Mouse (Mus musculus) kidney, adult 2 months (tissue): ENCODE measurements at regions not wholly inside any gene's neighbourhood (a gene's known extent, or its start where the extent isn't known, plus 50 kb on each side); places are given as distances from the start of the nearest gene placed in this dataset.

Source experiments
- DNase-seq: peaks from one replicate; pipeline ENCODE4 v3.0.0; 2021
- H3K27ac ChIP-seq: fragments of 200-500 bp; 2 replicates; pipeline ENCODE4 v1.5.1; 2012; ENCODE audit warnings: low read depth, low read length, control low read depth, inconsistent platforms; ENCODE audit not compliant: insufficient read depth
- H3K27me3 ChIP-seq: fragments of 200-500 bp; replicated peaks from 2 replicates; pipeline ENCODE4 v1.6.1; 2012; ENCODE audit warnings: mild to moderate bottlenecking, moderate library complexity, low read length, inconsistent platforms; ENCODE audit not compliant: control insufficient read depth, insufficient read depth
- H3K36me3 ChIP-seq: fragments of 200-500 bp; 2 replicates; pipeline ENCODE4 v1.6.1; 2012; ENCODE audit warnings: mild to moderate bottlenecking, moderate library complexity, low read length, inconsistent platforms; ENCODE audit not compliant: control insufficient read depth, insufficient read depth
- H3K4me1 ChIP-seq: fragments of 200-500 bp; 2 replicates; pipeline ENCODE4 v1.6.1; 2011; ENCODE audit warnings: low read length; ENCODE audit not compliant: control insufficient read depth, insufficient read depth
- H3K4me3 ChIP-seq: fragments of 200-500 bp; 2 replicates; pipeline ENCODE4 v1.5.1; 2011; ENCODE audit warnings: mild to moderate bottlenecking, low read depth, low read length, control low read depth; ENCODE audit not compliant: insufficient read depth
- CTCF ChIP-seq: fragments of 200-500 bp; conservative IDR thresholded peaks from 2 replicates; pipeline ENCODE4 v1.5.1; 2011; ENCODE audit warnings: low read depth, mild to moderate bottlenecking, control low read depth, low read length, moderate library complexity, mixed read lengths; ENCODE audit not compliant: insufficient read depth, insufficient read length
- POLR2A ChIP-seq: fragments of 200-500 bp; IDR thresholded peaks from one replicate; pipeline ENCODE4 v1.6.1; 2011; ENCODE audit warnings: low read depth, low read length, control low read depth
- WGBS: fragments of 180-500 bp; shearing (Covaris S2); methylation state at CpG from one replicate; pipeline ENCODE4 v1.1.7; 2018; 5-methylcytosine and 5-hydroxymethylcytosine counted together

DNA sequence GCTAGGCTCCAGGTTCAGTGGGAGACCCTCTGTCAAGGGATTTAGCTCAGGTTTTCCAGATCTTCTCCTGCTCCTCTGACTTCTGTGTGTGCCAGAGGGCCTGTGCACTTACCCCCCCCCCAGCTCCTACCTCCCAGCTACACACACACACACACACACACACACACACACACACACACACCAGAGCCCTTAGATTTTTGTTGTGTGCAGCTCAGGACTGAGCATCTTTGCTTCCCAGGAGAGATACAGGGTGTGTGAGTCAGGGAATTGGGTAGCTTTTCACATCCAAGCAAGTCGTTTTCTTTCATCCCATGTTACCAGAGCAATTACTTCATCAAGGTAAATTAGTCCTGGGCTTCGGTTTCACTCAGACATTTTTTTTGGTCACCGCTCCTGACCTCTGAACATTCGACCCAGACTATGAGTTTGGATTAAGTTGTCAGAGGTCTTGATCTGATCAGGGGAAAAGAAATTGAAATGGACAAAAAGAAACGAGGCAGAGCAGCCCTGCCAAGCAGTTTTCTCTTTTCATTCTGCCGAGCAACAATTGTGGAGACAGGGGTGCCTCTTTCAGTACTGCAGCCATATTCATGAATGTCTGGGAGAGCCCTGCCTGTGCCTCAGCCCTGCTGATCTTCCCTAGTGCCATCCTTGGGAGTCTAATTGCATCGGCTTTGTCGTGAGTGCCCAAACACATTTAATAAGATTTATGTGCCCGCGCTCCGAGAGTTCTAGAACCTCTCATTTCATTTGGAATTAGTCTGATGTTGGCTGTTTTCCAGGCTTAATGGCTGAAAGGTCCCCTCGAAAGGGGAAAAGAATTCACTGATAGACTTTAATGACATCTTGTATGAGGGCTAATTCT lies 241.3 kb downstream of the 1500009L16Rik start:
- Histone ChIP-seq H3K4me3 (no peak overlapping the region), H3K36me3 (no peaks in the 10 kb centered on the region), H3K27ac (no peak overlapping the region), H3K4me1 (no peaks in the 10 kb centered on the region), H3K27me3 (no peaks in the 10 kb centered on the region)
- no peak for TF ChIP-seq CTCF
- TF ChIP-seq POLR2A: no peak
- WGBS: 38% methylated on average over 12 of the region's 12 CpGs
- DNase-seq: no peak

DNA sequence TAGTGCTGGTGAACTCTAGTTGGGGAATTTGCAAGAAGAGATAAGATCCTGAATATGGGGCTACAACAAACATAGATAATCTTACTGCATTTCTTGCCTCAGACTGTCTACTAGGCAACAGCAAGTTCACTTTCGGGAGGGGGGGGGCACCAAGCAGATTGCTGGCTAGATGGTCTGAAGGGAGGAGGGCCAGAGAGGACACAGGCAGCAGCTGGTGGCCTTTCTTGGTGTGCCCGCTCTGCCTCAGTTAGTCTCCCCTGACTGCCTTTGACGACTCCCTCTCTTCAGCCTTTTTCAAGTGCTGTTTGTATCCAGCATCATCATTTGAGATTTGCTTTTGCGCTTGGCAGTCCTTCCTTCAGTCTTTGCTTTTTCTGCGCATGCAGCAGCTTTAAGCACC lies 242.2 kb downstream of the 1500009L16Rik start:
- Histone ChIP-seq H3K4me3 (no peak overlapping the region), H3K27ac (no peak overlapping the region), H3K4me1 (no peaks in the 10 kb centered on the region), H3K36me3 (no peaks in the 10 kb centered on the region), H3K27me3 (no peaks in the 10 kb centered on the region)
- WGBS: 63% methylated on average over 5 of the region's 5 CpGs
- TF ChIP-seq POLR2A: no peak
- no peak for TF ChIP-seq CTCF
- no peak for DNase-seq

DNA sequence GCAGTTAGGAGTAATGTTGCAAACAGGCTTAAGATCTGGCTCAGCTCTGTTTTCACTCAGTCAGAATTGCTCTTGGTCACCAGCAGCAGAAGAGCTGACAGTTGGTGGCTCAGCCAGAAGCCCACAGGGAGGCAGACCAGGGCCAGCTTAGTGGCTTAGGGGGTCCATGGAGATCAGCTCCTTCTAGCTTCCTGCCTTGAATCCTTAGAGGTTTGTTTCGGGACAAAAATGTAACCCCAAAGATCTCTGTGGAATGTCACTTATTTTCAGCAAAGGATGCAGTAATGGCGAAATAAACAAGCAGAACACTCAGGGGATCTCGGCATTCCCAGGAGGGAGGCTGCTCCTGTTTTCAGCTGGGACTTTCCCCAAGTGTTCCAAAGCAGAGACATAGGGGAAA lies 247.8 kb downstream of the 1500009L16Rik start:
- TF ChIP-seq CTCF (no peak), POLR2A (no peak)
- no peak overlapping the region for H3K27ac ChIP-seq
- peak; percentile 48 for DNase-seq
- H3K4me3 ChIP-seq: no peak overlapping the region
- 52% methylated on average over 3 of the region's 3 CpGs for WGBS
- no peaks in the 10 kb centered on the region for H3K4me1 ChIP-seq
- no peaks in the 10 kb centered on the region for H3K36me3 ChIP-seq
- H3K27me3 ChIP-seq: no peaks in the 10 kb centered on the region

GRCm38 (mm10) chr10:83974548-83974947 lies 251.9 kb downstream of the 1500009L16Rik start:
- WGBS: 75% methylated on average over 6 of the region's 6 CpGs
- no peak for TF ChIP-seq POLR2A
- TF ChIP-seq CTCF: no peak
- Histone ChIP-seq H3K4me1 (no peaks in the 10 kb centered on the region), H3K4me3 (no peak overlapping the region), H3K27ac (no peak overlapping the region), H3K27me3 (no peaks in the 10 kb centered on the region), H3K36me3 (no peaks in the 10 kb centered on the region)
- peak; percentile 44 for DNase-seq

DNA sequence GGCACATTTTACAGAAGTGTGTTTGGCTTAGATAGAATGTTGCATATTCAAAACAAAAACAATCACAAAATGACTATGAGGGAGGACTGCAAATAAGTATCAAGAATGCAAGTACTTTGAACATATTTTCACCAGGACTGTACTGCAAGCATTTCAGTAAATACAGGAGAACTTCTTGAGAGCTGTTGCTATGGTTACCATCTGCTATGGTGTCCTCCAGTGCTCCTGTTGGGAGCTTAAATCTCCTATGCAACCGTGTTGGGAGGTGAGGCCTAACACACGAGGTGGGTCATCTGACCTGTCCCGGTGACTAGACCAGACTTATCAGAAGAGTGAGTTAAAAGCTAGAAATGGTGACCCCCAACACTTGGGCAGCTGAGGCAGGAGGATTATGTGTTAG lies 253.9 kb downstream of the 1500009L16Rik start:
- TF ChIP-seq POLR2A (no peak), CTCF (no peak)
- WGBS: 57% methylated on average over 3 of the region's 3 CpGs
- no peak overlapping the region for H3K4me3 ChIP-seq
- no peaks in the 10 kb centered on the region for H3K4me1 ChIP-seq
- H3K36me3 ChIP-seq: no peaks in the 10 kb centered on the region
- H3K27me3 ChIP-seq: no peaks in the 10 kb centered on the region
- no peak for DNase-seq
- no peak overlapping the region for H3K27ac ChIP-seq

DNA sequence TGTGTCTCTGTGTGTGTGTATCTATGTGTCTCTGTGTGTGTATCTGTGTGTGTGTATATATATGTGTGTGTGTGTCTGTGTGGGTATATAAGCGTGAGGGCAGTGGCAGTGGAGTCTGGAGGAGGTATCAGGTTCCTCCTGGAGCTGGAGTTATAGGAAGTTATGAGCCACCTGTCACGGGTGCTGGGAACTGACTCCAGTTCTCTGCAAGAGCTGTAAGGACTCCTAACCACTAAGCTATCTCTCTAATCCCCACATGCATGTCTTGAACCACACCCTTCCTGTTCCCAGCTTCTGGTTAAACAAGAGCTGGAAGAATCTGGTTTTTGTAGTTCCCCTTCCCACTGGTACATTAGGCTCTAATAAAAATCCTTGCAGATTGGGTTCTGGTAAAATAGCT lies 257.3 kb downstream of the 1500009L16Rik start:
- TF ChIP-seq CTCF (no peak), POLR2A (no peak)
- H3K4me3 ChIP-seq: no peak overlapping the region
- DNase-seq: no peak
- no peaks in the 10 kb centered on the region for H3K27me3 ChIP-seq
- no peaks in the 10 kb centered on the region for H3K4me1 ChIP-seq
- H3K36me3 ChIP-seq: no peaks in the 10 kb centered on the region
- H3K27ac ChIP-seq: no peak overlapping the region
- 65% methylated on average over 2 of the region's 2 CpGs for WGBS

- no peaks in the 10 kb centered on the region for H3K27me3 ChIP-seq
- no peak overlapping the region for H3K27ac ChIP-seq
- H3K36me3 ChIP-seq: no peaks in the 10 kb centered on the region
- H3K4me3 ChIP-seq: no peak overlapping the region
- TF ChIP-seq POLR2A (no peak), CTCF (no peak)
- no peak for DNase-seq
- 54% methylated on average over 12 of the region's 12 CpGs for WGBS
- H3K4me1 ChIP-seq: no peaks in the 10 kb centered on the region
Measured at GRCm38 (mm10) chr10:83984697-83985415, 262.2 kb downstream of the 1500009L16Rik start.
